Mouse (Mus musculus) layer of hippocampus, postnatal 25 days (tissue): ENCODE measurements around the gene Trio. TPM values are rescaled to one million over a fixed set of nuclear protein-coding genes. Genes with fewer than 3 reads are reported as not detected.

Experiments used
- DNase-seq, 2 experiments: peaks; one replicate each; pipeline ENCODE4 v3.0.0; 2022; ENCODE audit warnings: mixed read lengths in 2 of 2, low spot score in 1 of 2; ENCODE audit errors: extremely low spot score in 1 of 2
- total RNA-seq, 2 experiments: library from RNA; stranded (reverse); gene quantifications; 2 replicates each; pipeline ENCODE4 v1.2.3; 2021

Trio gene
- total RNA-seq, 2 experiments from 2014 or later = 251 to 305 TPM

DNA sequence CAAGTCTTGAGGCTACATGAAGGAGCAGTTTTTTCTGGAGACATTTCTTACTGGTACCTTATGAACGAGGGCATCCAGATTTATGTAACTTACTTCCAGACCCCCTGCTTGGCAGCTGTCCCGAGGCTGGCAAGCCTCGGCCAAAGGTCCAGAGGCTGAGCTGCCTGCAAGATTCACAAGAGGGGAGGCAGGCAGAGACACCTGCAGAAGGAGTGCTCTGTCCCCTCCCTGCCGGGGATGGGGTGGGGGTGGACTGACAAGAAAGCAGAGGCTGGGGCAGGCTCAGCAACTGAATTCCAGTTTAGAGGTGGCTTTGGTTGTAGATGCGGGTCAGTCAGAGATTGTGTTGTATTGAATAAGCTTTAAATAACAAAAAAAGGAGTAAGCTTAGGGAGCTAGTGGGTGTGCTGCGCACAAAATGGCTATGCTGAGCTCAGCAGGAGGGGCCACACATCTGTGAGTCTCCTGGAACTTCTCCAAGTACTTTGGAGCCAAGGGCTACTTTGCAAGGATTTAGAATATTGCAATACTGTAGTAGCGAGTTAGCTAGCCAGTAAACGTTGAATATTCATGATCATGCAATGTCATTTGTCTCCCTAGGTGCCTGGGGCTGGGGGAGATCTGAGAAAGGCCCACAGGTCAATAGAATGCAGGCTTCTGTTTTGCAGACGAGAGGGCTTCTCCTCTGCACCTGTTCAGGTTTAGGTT is 15.7 kb upstream of the Trio start:
- no peak for DNase-seq

DNA sequence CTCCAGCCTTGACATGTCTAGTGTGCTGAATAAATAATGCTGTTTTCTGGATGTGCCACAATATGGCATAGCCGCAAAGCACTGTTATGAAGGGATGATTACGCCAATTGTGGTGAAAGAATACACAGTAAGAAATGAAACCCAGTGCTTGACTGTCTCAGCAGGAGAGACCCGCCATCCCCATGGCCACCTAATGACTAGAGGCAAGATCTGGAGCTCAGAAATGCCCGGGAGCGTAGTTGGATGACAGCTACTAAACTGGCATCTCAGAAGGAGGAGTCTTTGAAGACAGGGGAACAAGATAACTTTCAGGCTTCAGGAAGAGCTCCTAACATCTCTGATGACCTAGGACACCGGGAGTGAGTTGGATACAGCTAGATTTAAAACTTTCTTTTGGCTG is 12.0 kb upstream of the Trio start:
- no peak for DNase-seq

DNA sequence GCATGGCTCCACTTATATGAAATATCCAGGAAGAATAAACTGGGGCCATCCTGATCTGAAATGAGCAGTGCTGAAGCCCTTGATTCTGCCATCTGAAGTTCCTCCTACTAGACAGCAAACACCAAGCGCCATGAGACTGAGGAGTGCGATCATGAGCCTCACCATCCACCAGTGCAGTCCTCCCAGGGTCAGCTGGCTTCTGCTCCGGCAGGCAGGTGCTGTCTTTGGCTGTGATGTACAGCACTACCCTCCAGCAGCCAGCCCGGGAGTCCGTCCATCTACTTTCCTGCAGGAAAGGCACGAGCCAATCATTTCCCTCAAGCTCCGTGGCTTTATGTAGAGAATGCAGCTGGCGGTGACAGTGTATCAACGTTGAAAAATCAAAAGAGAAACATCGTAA is 10.0 kb upstream of the Trio start:
- no peak for DNase-seq

DNA sequence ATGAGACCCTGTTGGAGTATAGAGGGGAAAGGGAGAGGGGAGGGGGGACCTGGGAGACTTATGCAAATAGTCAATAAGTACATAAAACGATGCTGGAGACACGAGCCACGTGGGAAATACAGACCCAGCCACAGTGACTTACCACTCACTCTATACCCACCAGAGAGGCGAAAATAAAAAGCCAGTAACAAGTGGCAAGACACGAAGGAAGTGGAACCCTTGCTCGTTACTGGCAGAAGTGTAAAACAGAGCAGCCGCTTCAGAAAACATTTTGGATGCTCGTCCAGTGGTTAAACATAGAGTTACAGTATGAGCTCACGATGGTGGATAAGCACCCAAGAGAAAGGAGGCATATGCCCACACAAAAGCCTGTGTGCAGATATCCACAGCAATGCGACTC is 9.0 kb upstream of the Trio start:
- DNase-seq = no peak

DNA sequence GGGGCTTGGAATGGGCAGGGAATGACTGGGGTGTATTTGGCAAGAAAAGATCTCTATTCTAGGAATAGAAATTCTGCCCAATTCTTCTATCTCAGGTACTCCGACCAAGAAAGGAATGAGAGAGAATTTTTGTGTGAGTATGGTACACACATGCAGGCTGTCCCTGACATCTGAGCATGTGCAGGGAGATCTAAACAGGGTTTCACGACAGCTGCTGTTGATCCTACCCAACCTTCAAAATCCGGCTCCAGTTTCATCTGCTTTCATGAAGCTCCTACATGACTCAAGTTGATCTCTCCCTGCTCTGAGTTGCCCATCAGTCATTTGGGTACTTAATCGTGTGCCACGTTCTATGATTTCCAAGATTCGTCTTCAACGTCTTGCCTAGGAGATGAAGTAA is 3.7 kb upstream of the Trio start:
- DNase-seq = no peak

DNA sequence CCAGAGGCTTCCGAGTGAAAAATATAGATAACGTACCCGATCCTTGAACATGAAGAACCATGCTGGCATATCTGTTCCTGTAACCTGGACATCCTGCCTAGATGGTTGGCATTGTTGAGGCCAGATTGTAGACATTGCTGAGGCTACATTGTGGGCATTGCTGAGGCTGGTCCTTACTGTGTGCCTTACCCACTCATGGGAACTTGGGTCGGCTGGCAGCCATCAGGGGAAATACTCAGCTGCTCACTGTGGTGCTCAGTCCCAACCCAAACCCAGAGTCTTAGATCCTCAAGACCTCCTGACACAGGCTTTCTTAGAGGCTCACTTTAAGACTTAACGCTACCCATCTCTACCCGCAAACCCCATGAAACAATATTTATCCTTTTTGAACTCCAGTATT is 2.9 kb upstream of the Trio start:
- DNase-seq = no peak

DNA sequence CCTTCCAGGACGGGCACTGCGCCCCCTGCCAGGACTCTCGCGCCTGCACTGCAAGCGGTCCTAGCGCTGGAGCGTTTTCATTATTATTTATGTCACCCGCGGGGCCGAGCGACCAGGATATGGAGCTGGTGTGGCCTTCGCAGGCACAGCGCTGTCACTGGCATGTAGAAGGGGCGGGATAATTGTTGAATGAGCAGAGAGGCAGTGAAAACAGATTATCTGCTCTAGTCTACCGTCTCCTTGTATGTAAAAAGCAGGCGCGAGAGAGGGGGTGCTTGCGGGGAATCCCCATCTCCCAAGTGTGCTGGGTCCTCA is 476 bp upstream of the Trio start:
- DNase-seq = no peak

DNA sequence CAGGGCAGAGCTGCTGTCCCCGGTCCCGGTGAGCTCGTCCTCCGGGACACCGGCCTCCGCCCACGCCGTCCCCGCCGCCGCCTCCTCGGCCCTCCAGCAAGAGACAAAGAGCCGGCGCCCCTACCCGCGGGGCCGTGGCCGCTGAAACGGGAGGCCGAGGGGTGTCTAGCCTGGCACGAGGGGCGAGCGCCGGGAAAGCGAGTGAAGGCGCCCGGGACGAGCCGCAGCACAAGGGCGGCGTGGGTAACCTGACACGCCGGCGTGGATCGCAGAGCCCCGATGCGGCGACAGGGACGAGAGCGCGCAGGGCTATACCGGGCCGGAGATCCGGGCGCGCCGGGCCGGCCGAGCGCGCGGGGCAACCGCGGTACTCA is 696 bp downstream of the Trio start:
- DNase-seq = peak in 1 of 2 experiments; percentile 31

DNA sequence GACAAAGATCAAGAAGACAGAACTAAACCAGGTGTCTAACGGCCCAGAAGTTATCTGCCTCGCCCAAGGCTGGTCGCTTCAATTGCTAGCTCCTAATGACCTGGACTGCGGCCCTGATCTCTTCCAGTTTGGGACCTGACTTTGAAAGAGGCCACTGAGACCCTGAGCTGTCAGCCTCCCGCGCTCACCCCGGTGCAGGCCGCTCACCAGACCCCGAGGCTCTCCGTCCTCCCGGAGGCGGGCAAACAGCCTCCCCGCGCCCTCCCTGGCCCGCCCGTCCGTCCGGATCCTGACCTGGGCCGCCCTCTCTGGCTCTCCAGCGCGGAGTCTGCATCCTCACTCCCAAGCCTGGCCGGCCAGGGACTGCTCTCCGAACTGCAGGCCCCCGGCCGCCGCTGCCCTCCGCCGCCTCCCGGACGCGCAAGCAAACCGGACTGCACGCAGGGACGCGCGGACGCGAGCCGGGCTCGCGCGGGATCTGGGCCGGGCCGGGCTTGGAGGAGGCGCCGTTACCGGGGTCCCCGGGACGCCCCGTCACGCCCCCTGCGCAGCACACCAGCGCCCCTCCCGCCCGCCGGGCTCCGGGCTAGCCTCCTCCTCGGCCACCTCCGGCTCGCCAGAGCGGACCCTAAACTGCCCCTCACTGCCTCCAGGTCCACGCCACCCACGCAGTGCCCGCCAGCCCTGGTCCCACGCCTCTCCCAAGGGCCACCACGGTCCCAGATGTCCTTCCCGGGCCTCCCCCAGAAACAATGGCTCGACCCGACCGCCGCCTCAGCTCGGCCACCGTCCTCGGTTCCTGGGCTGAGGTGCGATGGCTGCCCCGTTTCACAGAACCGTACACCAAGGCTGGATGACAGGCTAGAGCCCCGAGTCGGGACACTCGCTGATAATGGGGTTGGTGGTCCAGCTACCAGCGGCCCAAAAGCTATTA is 1.4 kb downstream of the Trio start:
- peak; percentile 48 to 65 for DNase-seq

DNA sequence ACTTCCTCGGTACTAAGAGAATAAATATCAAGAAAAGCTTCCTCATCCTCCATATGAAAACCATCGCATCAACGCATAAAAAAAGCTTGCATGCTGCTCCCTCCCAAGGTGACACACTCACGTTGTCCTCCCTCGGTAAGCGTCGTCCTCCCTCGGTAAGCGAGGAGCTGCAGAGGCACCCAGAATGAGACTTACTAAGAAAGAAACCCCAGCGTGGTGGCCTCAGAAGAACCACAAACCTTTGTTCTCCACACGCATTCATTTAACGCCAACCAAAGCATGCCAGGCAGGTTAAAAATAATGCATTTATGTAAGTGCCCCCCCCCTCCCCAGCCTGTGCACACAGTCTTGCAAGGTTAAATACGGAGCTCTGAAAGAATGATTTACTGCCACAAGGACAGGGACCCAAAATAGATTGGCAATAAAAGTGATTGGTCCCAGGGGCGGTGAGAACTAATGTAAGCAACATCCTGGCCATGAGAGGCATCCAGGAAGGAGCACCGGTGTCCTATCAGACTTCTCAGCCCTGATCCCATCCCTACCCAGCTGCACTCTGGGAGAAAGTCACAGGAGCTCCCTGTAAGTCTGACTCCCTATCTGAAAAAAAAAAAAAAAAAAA is 3.9 kb downstream of the Trio start:
- DNase-seq = no peak

DNA sequence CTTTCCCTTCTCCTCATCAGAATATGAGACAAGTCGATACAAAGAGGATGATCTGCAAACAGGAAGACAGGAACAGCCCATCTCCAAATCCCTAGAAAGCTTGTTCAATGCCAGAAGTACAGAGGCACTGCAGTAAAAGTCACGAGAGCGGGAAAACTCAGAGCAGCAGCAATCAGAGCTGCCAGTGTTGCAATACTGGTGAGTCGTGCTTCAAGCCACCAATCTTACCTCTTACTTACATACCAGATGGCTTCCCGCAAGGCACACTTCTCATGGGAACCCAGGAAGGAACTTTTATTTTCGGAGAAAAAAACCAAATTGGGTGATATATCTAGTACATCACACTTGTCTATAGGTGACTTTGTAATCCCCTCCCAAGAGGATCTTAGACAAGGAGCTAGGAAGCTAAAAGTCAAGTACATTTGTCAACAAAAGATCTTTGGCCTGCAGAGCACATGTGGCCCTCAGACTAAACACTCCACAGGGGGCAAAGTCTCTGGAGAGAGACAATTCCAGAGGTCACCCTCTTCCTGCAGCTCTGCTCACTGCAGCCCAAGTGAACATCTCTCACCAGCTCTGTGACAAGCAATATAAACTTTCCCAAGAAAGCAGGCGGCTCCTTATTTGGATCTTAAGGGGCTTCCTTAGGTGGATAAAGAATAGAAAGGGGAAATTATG is 6.1 kb downstream of the Trio start:
- no peak for DNase-seq

DNA sequence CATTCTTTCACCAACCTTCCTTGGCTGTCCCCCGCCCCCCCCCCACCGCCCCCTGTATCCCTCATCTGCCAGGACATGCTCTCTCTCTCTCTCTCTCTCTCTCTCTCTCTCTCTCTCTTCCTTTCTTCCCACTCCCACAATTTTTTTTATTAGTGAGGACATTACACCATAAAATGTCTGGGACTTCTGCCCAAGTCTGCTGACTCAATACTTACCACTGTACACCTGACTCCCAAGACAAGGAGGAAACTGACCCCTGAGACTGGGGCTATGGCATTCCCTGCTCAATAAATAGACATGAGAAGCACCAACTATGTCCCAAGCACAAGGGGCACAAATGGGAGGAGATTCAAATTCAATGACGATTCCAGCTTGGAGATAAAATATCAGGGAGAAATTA is 18.1 kb downstream of the Trio start:
- DNase-seq = no peak

DNA sequence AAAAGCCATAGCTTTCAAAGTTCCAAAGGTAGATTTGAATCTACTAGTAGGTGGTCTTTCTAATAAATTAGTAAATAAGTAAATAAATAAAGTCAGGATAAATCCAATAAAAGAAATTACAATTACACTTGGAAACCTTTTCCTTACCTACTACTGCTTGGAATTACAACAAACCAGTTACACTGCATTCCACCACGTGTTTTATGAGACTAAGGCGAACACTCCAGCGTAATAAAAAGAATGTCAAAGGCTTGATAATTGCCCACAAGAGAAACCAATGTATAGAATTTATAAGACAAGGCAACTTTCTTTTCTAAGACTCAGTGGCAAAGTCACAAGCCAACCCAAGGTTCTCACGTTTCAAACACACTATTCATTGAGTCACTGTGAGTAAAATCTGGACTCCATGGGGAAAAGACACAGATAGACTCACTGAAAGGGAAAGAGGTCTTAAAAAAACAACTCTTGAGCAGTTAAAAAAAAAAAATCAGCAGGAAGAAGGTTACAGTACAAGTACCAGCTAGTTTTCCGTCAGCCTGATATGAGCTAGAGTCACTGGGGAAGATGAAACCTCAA is 21.4 kb downstream of the Trio start:
- no peak for DNase-seq

DNA sequence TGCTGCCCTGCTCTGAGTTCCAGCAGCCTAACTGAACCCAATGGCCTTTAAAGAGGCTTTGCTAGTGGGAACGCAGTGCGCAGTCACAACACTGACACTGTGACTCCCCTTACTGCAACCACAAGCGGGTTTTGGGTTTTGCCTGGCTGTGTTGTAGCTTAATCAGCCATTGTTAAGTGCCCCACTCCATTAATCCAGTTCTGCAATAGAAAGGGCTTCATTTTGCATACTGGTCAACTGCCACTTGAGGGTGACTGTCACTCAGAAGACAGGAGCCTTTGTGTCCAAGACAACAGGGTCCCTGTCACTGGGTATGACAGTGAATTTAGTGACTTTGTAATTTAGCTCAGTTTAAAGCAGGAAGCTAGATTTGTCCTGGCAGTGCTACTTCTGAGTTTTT is 23.1 kb downstream of the Trio start:
- DNase-seq = no peak

DNA sequence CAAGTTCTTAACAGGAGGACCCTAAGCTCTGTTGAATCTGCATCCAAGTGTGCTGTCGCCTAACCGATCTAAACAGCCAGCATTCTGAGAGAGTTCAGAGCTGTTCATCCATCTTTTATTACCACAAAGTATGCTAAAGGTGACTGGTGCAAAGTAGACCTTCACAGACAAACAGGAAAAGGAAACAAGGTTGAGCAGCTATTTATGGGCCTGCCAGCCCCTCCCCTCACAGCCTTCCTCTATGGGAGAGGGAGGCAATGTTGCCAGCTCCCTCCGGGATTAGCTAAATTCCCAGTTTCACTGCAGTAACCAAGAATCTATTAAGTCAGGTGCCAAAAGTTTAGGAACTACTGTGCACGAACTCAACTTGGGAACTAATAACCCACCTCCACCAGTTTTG is 24.3 kb downstream of the Trio start:
- DNase-seq = no peak

DNA sequence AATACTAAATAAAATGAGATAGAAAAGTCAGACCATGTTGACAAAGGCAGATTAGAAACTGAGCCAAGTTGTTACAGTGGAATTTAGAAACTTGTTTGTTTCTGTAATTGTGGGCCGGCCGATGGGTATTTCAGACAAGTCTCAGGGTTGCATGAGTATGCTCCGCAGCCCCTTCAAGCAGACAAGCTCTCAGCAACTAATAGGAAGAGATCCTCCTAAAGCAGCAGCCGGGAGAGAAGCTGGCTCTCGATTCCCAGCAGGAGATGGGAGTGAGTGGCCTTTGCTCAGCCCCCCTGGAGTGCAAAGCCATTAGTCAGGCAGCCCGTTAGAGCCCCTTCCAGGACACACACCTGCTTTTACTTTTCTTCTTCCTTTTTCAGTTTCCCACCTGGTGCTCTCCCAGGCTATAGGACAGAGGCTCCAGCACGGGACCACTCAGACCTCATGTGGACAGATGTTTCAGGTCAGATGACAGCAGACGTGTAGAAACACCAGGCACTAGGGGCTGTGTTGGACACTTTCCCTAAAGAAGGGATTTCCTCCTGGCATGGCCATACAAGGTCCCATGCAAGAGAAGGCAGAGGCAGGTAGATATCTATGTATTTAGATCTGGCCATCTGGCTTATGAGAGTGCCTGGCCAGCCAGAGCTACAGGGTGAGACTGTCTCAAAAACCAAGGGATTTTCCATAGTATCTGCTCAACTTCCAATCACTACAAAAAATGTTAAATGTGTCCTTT is 26.9 kb downstream of the Trio start:
- no peak for DNase-seq

DNA sequence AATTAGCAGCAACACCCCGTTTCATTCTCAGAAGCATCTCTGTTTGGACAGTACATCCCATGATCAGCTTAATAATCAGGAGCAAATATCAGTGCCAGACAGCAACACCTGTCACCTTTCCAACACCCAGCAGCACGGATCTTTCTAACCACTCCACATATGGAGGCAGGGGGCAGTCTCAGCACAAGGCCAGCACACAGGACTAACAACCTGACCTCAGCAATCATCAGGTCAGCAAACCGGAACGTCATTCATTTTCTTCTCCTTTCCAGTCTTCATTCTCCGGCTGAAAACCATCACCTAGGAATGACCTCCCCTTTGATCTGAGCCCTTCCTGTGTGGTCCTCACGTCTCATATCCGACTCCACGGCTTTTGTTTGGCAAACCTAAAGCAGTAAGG is 27.7 kb downstream of the Trio start:
- DNase-seq = no peak

DNA sequence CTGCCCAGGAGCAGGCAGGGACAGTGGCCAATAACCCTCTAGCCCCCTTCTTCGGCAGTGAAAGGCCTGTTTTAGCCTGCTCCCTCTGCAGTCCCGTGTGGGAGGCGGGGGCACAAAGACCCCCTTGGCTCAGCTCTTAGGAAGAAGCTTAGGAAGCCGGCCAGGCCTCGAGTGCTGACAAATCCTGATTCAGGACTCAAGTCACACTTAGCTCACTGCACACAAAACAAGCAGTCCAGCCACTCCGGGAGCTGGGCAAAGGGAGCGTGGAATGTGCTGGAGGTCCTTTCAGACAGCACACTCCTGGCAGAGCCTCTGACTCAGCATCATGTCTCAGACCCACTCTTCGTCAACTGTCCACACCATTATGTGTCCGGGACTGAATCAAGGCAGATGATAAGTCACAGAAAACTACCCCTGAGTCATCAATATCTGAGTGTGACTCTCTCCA is 28.2 kb downstream of the Trio start:
- DNase-seq = peak in 1 of 2 experiments; percentile 29

DNA sequence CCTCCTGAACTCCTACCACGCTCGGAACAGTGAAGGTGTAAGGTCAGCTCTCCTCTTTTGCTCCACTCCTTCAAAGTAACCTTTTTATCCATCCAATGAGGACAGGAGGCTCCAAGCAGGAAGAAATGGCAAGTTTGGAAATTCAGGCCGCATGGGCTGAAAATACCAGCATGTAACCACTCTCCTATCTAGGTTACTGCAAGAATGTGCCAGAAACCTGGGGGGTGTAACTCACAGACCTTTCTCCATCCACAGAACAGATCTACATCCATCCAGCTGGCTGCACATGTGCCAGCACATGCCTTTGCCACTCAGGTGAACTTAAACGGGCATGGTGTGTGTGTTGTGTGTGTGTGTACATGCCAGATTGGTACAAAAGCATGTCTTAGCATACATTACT is 28.9 kb downstream of the Trio start:
- DNase-seq = no peak

DNA sequence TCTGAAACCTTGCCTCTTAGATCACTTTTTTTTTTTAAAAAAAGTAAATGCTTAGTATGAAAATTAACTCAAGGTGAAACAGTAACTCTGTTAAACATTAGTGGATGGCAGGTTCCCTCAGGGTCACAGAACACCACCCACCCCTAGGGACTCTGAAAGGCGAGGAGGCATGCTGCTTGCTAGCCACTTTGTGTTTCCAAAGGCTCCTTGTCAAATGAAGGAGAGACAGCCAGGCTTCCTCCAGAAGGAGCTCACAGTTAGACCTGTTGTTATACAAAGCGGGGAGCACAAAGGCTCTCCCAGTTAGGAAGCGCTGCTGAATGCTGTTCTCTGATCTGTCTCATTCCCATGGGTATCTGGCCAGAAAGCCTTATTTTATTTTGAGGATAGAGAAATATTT is 30.2 kb downstream of the Trio start:
- no peak for DNase-seq
